Mouse (Mus musculus) intestine, embryonic 16.5 days (tissue): Measurements from ENCODE around the gene Rhox4e. TPM values are rescaled to one million over a fixed set of nuclear protein-coding genes. Genes with fewer than 3 reads are reported as not detected.
"Not testable (repeated sequence)": the region's sequence is repeated elsewhere in the genome, so short reads cannot be mapped to it uniquely, and the experiment has no call there.

ENCODE experiments used
- ATAC-seq: fragments of 200-750 bp; cut with Nextera tagmentation; 2 replicates; pipeline ENCODE4 v1.8.0; 2017; ENCODE audit warnings: moderate TSS enrichment, moderate library complexity
- H3K27ac ChIP-seq: fragments of 300-500 bp; sonication (generic); 2 replicates; pipeline ENCODE4 v1.5.1; 2014; ENCODE audit warnings: mild to moderate bottlenecking, low read length
- H3K27me3 ChIP-seq: fragments of 300-500 bp; sonication (generic); replicated peaks from 2 replicates; pipeline ENCODE4 v1.6.1; 2014; ENCODE audit warnings: low read length, control low read depth, mixed read lengths; ENCODE audit not compliant: control insufficient read depth, insufficient read depth
- H3K36me3 ChIP-seq: fragments of 300-500 bp; sonication (generic); 2 replicates; pipeline ENCODE4 v1.6.1; 2014; ENCODE audit warnings: low read length, control low read depth; ENCODE audit not compliant: control insufficient read depth, insufficient read depth
- H3K4me1 ChIP-seq: fragments of 300-500 bp; sonication (generic); 2 replicates; pipeline ENCODE4 v1.6.1; 2014; ENCODE audit warnings: low read length, control low read depth, mixed read lengths; ENCODE audit not compliant: control insufficient read depth, insufficient read depth
- H3K4me2 ChIP-seq: fragments of 300-500 bp; sonication (generic); 2 replicates; pipeline ENCODE4 v1.6.1; 2014; ENCODE audit warnings: low read depth, low read length, control low read depth
- H3K4me3 ChIP-seq: fragments of 300-500 bp; sonication (generic); 2 replicates; pipeline ENCODE4 v1.5.1; 2014; ENCODE audit warnings: mild to moderate bottlenecking, low read length
- H3K9ac ChIP-seq: fragments of 300-500 bp; sonication (generic); 2 replicates; pipeline ENCODE4 v1.6.1; 2014; ENCODE audit warnings: low read depth, low read length
- H3K9me3 ChIP-seq: fragments of 300-500 bp; sonication (generic); 2 replicates; pipeline ENCODE4 v1.6.1; 2016; ENCODE audit warnings: low read length, control low read depth; ENCODE audit not compliant: control insufficient read depth
- WGBS: fragments of 180-500 bp; shearing (Covaris S2); extraction: QIAGEN DNeasy Blood & Tissue Kit; methylation state at CpG from one replicate; pipeline ENCODE4 v1.1.7; 2014; 5-methylcytosine and 5-hydroxymethylcytosine counted together
- polyA plus RNA-seq: library from polyadenylated mRNA; unstranded; fragments of >200 nt; fragmentation: Nextera tagmentation; extraction: Ambion mirVana; gene quantifications from 2 replicates; pipeline ENCODE4 v1.2.1, GENCODE M21; 2015

The Rhox4e gene
- not detected in 2 replicates for polyA plus RNA-seq

DNA sequence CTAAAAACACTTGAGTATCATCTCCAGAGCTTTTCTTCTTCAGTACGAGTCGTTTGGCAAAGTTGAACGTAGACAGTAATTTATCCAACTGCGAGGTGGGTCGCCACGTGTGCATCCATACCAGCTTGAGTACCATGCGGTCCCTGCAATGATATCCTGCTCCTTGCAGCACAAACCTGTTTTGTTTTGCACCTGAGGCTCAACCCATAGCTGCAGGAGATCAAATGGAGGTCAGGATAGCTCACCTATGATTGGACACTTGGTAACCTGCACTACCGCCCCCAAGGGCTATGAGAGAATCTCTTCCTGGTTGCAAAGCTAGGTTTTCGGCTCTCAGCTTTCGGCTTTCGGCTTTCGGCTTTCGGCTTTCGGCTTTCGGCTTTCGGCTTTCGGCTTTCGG lies at the start of gene Rhox4e:
Gene Rhox4e, plus strand, starts transcription at position 301 of the 400 bp plus-strand sequence.
- H3K9me3 ChIP-seq, H3K4me3 ChIP-seq, H3K4me1 ChIP-seq, H3K9ac ChIP-seq, H3K36me3 ChIP-seq, ATAC-seq, H3K27me3 ChIP-seq, H3K27ac ChIP-seq, H3K4me2 ChIP-seq: not testable (repeated sequence)
- 94% methylated on average over 10 of the region's 18 CpGs for WGBS

DNA sequence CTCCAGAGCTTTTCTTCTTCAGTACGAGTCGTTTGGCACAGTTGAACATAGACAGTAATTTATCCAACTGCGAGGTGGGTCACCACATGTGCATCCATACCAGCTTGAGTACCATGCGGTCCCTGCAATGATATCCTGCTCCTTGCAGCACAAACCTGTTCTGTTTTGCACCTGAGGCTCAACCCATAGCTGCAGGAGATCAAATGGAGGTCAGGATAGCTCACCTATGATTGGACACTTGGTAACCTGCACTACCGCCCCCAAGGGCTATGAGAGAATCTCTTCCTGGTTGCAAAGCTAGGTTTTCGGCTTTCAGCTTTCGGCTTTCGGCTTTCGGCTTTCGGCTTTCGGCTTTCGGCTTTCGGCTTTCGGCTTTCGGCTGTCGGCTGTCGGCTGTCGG lies 43.2 kb upstream of the Rhox4e start, which contains the start of gene Rhox4d:
Gene Rhox4d, plus strand, starts transcription at position 301 of the 400 bp plus-strand sequence.
- H3K36me3 ChIP-seq, H3K9me3 ChIP-seq, H3K4me1 ChIP-seq, H3K27me3 ChIP-seq, H3K4me2 ChIP-seq, H3K27ac ChIP-seq, H3K9ac ChIP-seq, H3K4me3 ChIP-seq, ATAC-seq: not testable (repeated sequence)
- 94% methylated on average over 16 of the region's 18 CpGs for WGBS

DNA sequence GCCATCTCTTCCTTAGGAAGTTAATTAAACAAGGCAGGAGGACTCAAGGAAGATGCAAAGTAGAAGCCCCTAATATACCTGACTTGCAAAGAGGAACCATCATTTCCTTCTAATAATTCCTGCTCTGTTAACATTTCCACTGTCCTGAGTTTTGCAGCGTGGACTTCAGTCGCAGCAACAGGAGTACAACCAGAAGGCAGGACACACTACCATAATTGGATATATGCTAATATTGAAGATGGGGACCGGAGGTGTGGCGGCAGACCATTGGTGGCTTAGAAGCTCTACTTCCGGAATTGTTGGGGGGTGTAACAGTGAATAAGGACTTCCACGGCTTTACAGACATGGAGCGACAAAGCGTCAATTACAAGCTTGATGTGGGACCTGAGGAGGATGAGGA lies 27.1 kb upstream of the Rhox4e start, which contains the start of gene Rhox2e:
Gene Rhox2e, plus strand, starts transcription at position 301 of the 400 bp plus-strand sequence.
- not testable (repeated sequence) for ATAC-seq, H3K36me3 ChIP-seq, H3K9me3 ChIP-seq, H3K27me3 ChIP-seq, H3K27ac ChIP-seq, H3K4me1 ChIP-seq, H3K4me3 ChIP-seq, H3K4me2 ChIP-seq, H3K9ac ChIP-seq
- 93% methylated on average over 2 of the region's 8 CpGs for WGBS

DNA sequence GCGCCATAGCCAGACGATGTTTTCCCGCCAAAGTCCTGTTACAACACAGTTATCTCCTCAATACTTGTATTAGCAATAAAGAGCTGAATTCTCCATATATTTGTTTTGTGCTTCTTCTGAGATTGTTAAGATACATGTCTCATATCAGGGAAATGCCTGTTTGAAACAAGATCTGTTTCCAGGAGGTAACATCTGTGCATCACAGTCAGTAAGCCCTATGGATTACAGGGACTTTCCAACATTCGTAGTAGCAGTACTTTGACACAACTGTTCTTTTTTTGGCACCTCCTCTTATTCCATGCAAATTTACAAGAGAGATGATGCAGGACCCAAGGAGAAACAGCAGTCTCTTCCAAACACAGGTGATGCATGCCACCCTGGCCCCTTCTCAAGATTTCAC lies 15.5 kb upstream of the Rhox4e start, which contains the start of gene Rhox3e:
Gene Rhox3e, plus strand, starts transcription at position 301 of the 400 bp plus-strand sequence.
- H3K27me3 ChIP-seq, H3K36me3 ChIP-seq, H3K4me2 ChIP-seq, H3K9ac ChIP-seq, H3K9me3 ChIP-seq, H3K27ac ChIP-seq, ATAC-seq, H3K4me3 ChIP-seq, H3K4me1 ChIP-seq: not testable (repeated sequence)
- 60% methylated on average over 1 of the region's 4 CpGs for WGBS

DNA sequence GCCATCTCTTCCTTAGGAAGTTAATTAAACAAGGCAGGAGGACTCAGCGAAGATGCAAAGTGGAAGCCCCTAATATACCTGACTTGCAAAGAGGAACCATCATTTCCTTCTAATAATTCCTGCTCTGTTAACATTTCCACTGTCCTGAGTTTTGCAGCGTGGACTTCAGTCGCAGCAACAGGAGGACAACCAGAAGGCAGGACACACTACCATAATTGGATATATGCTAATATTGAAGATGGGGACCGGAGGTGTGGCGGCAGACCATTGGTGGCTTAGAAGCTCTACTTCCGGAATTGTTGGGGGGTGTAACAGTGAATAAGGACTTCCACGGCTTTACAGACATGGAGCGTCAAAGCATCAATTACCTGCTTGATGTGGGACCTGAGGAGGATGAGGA lies 13.9 kb downstream of the Rhox4e start, which contains the start of gene Rhox2f:
Gene Rhox2f, plus strand, starts transcription at position 301 of the 400 bp plus-strand sequence.
- not testable (repeated sequence) for H3K9ac ChIP-seq, H3K9me3 ChIP-seq, ATAC-seq, H3K4me1 ChIP-seq, H3K27ac ChIP-seq, H3K27me3 ChIP-seq, H3K4me2 ChIP-seq, H3K36me3 ChIP-seq, H3K4me3 ChIP-seq
- 97% methylated on average over 7 of the region's 8 CpGs for WGBS

DNA sequence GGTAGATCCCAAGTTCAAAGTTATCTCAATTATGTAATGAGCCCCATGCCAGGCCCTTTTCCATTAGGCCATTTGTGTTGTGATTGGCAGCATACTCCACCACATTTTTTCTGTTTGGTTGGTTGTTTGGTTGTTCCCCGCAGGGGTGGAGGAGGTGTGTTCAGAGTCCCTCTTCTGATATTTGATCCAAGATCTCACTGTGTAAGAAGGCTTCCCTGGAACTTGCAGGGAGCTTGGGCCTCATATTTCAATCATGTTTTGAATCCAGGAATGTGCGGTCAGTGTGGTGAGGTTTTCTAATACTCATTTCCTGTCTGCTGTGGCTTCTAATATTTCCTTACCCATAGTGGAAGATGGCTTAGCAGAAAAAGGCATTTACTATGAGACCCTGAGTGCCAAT lies 15.4 kb downstream of the Rhox4e start:
- H3K4me1 ChIP-seq, H3K27me3 ChIP-seq, H3K4me2 ChIP-seq, H3K27ac ChIP-seq, H3K9me3 ChIP-seq, H3K36me3 ChIP-seq, H3K4me3 ChIP-seq, ATAC-seq, H3K9ac ChIP-seq: not testable (repeated sequence)
- WGBS, result 70% methylated on average over 2 of the region's 2 CpGs

DNA sequence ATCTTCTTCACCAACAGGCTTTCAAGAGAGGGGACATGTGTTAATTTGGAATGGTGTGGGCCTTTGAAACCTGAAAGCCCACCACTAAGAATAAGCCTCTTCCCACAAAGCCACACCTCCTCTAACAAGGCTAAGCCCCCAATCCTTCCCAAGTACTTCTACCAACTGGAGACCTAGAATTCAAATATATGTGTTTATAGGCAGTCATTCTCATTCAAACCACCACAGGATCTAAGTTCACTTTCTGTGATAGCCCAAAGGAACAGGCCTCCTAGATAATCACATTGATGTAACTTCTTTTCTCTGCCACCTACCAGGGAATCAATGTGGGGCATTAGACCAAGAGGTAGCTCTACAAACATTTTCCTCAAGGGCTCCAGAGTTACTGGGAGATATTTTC lies 23.5 kb downstream of the Rhox4e start, which contains the start of gene Rhox3f:
Gene Rhox3f, plus strand, starts transcription at position 301 of the 400 bp plus-strand sequence.
- not testable (repeated sequence) for H3K9me3 ChIP-seq, H3K9ac ChIP-seq, H3K4me3 ChIP-seq, H3K27me3 ChIP-seq, H3K4me2 ChIP-seq, H3K27ac ChIP-seq, H3K36me3 ChIP-seq, H3K4me1 ChIP-seq, ATAC-seq

DNA sequence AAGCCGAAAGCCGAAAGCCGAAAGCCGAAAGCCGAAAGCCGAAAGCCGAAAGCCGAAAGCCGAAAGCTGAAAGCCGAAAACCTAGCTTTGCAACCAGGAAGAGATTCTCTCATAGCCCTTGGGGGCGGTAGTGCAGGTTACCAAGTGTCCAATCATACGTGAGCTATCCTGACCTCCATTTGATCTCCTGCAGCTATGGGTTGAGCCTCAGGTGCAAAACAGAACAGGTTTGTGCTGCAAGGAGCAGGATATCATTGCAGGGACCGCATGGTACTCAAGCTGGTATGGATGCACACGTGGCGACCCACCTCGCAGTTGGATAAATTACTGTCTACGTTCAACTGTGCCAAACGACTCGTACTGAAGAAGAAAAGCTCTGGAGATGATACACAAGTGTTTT lies 50.4 kb downstream of the Rhox4e start, which contains the start of gene Rhox4f:
Gene Rhox4f, minus strand, starts transcription at position 101 of the 400 bp plus-strand sequence.
- ATAC-seq, H3K9ac ChIP-seq, H3K4me2 ChIP-seq, H3K27ac ChIP-seq, H3K36me3 ChIP-seq, H3K27me3 ChIP-seq, H3K4me1 ChIP-seq, H3K9me3 ChIP-seq, H3K4me3 ChIP-seq: not testable (repeated sequence)
- WGBS, result 98% methylated on average over 12 of the region's 19 CpGs
